Mouse (Mus musculus): ENCODE data around the gene Cnot6l. TPM values are rescaled to one million over a fixed set of nuclear protein-coding genes. Genes with fewer than 3 reads are reported as not detected.

The Cnot6l gene
- polyA plus RNA-seq, 1 experiment: 6.9 TPM

DNA sequence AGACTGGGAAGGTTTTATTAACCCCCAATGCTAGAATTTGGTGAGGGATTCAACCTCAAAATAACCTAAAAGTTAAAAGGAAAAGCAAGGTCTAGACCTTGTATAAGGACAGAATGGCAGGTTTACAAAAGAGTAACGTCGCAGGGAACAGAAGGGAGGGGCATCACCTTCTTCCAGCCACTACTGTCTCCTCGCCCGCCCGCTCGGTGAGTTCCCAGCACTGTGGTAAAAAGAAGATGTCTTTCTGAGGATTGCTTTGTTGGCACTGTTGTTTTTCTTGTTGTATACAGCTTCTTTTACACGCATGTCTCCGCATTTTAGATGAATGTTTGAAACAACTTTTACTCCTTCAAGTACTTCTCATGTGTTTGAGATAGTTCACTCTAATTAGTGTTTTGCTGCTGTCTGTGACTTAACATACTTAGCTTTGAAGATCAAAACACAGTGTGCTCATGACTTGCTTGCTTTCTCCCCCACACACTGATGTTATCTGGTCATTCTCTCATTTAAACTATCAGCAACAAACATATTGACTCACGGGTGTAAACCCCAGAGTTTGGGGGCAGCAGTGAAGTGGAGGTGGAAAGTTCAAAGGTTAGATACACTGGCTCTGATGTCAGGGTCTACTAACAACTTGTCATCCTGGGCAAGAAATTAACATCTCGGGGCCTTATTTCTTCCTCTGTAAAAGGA is 37.6 kb upstream of the Cnot6l start:
- Histone ChIP-seq H3K4me3 (ENCODE audit: insufficient read depth, poor library complexity, severe bottlenecking) (no peak overlapping the region), H3K79me3 (ENCODE audit: low read depth) (no peaks in the 10 kb centered on the region), H3K27me3 (ENCODE audit: control insufficient read depth, insufficient read depth, insufficient read length) (no peaks in the 10 kb centered on the region), H3ac (ENCODE audit: control insufficient read depth, insufficient read length, low read depth) (no peak overlapping the region), H3K36me3 (ENCODE audit: control insufficient read depth, insufficient read depth) (no peaks in the 10 kb centered on the region), H3K79me2 (ENCODE audit: control insufficient read depth, insufficient read depth) (no peaks in the 10 kb centered on the region)
- no peak for TF ChIP-seq FOSL1 (IDR thresholded peaks at IDR 0.05; ENCODE audit: insufficient read depth, low read length, poor library complexity, severe bottlenecking)

GRCm38 (mm10) chr5:96200269-96200668 is 36.3 kb upstream of the Cnot6l start:
- H3K79me2 ChIP-seq (ENCODE audit: control insufficient read depth, insufficient read depth): no peaks in the 10 kb centered on the region
- no peaks in the 10 kb centered on the region for H3K27me3 ChIP-seq (ENCODE audit: control insufficient read depth, insufficient read depth, insufficient read length)
- H3K36me3 ChIP-seq (ENCODE audit: control insufficient read depth, insufficient read depth): no peaks in the 10 kb centered on the region
- H3ac ChIP-seq (ENCODE audit: control insufficient read depth, insufficient read length, low read depth): no peak overlapping the region
- H3K79me3 ChIP-seq (ENCODE audit: low read depth): no peaks in the 10 kb centered on the region
- no peak overlapping the region for H3K4me3 ChIP-seq (ENCODE audit: insufficient read depth, poor library complexity, severe bottlenecking)
- TF ChIP-seq MYOG (IDR thresholded peaks at IDR 0.05; ENCODE audit: control insufficient read depth, extremely low read depth, insufficient read length) (no peak), USF1 (IDR thresholded peaks at IDR 0.05; ENCODE audit: low read depth) (no peak), CEBPB (IDR thresholded peaks at IDR 0.05; ENCODE audit: low read depth) (no peak), MYOD1 (IDR thresholded peaks at IDR 0.05; ENCODE audit: control insufficient read depth, insufficient read length, low read depth) (no peak), FOSL1 (IDR thresholded peaks at IDR 0.05; ENCODE audit: insufficient read depth, low read length, poor library complexity, severe bottlenecking) (no peak), MAX (IDR thresholded peaks at IDR 0.05) (no peak), CTCF (IDR thresholded peaks at IDR 0.05; ENCODE audit: control insufficient read depth, insufficient read depth, insufficient read length) (no peak)

GRCm38 (mm10) chr5:96198271-96198670 is 34.3 kb upstream of the Cnot6l start:
- no peaks in the 10 kb centered on the region for H3K27me3 ChIP-seq (ENCODE audit: control insufficient read depth, insufficient read depth, insufficient read length)
- H3K79me2 ChIP-seq (ENCODE audit: control insufficient read depth, insufficient read depth): no peaks in the 10 kb centered on the region
- TF ChIP-seq MYOG (IDR thresholded peaks at IDR 0.05; ENCODE audit: control insufficient read depth, extremely low read depth, insufficient read length) (no peak), MYOD1 (IDR thresholded peaks at IDR 0.05; ENCODE audit: control insufficient read depth, insufficient read length, low read depth) (no peak), MAX (IDR thresholded peaks at IDR 0.05) (no peak), FOSL1 (IDR thresholded peaks at IDR 0.05; ENCODE audit: insufficient read depth, low read length, poor library complexity, severe bottlenecking) (no peak), CTCF (IDR thresholded peaks at IDR 0.05; ENCODE audit: control insufficient read depth, insufficient read depth, insufficient read length) (no peak), USF1 (IDR thresholded peaks at IDR 0.05; ENCODE audit: low read depth) (no peak), CEBPB (IDR thresholded peaks at IDR 0.05; ENCODE audit: low read depth) (no peak)
- no peaks in the 10 kb centered on the region for H3K36me3 ChIP-seq (ENCODE audit: control insufficient read depth, insufficient read depth)
- no peak overlapping the region for H3ac ChIP-seq (ENCODE audit: control insufficient read depth, insufficient read length, low read depth)
- H3K79me3 ChIP-seq (ENCODE audit: low read depth): no peaks in the 10 kb centered on the region
- H3K4me3 ChIP-seq (ENCODE audit: insufficient read depth, poor library complexity, severe bottlenecking): no peak overlapping the region

DNA sequence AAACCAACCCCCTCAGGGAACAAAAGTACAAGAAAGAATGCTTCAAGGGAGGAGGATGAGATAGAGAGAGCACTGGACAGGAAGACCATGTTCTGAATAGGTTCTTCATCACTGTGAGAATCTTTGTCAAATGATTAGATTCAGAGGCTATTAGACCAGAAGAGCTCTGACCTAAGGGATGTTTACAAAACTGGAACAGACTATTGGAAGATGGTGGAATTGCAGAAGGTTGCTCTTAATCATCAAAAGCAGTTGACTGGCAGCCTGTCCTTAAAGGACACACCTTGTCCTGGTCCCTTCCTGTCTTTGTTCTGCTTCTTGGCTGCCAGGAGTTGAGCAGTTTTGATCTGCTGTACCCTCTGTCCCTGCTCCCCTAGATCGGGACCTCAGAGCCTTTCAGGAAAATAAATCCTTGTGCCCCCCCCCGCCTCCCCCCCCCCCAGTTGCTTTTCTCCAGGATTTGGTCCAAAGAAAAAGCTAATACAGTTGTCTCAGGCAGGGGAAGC is 32.6 kb upstream of the Cnot6l start:
- Histone ChIP-seq H3K79me3 (ENCODE audit: low read depth) (no peaks in the 10 kb centered on the region), H3ac (ENCODE audit: control insufficient read depth, insufficient read length, low read depth) (no peak overlapping the region), H3K4me3 (ENCODE audit: insufficient read depth, poor library complexity, severe bottlenecking) (no peak overlapping the region), H3K27me3 (ENCODE audit: control insufficient read depth, insufficient read depth, insufficient read length) (no peaks in the 10 kb centered on the region), H3K36me3 (ENCODE audit: control insufficient read depth, insufficient read depth) (no peaks in the 10 kb centered on the region), H3K79me2 (ENCODE audit: control insufficient read depth, insufficient read depth) (no peaks in the 10 kb centered on the region)
- TF ChIP-seq CEBPB (IDR thresholded peaks at IDR 0.05; ENCODE audit: low read depth): no peak
- no peak for TF ChIP-seq MYOG (IDR thresholded peaks at IDR 0.05; ENCODE audit: control insufficient read depth, extremely low read depth, insufficient read length)
- TF ChIP-seq USF1 (IDR thresholded peaks at IDR 0.05; ENCODE audit: low read depth): no peak
- no peak for TF ChIP-seq FOSL1 (IDR thresholded peaks at IDR 0.05; ENCODE audit: insufficient read depth, low read length, poor library complexity, severe bottlenecking)
- TF ChIP-seq MAX (IDR thresholded peaks at IDR 0.05): no peak

GRCm38 (mm10) chr5:96191251-96191650 is 27.3 kb upstream of the Cnot6l start:
- Histone ChIP-seq H3ac (ENCODE audit: control insufficient read depth, insufficient read length, low read depth) (no peak overlapping the region), H3K79me2 (ENCODE audit: control insufficient read depth, insufficient read depth) (no peaks in the 10 kb centered on the region), H3K27me3 (ENCODE audit: control insufficient read depth, insufficient read depth, insufficient read length) (no peaks in the 10 kb centered on the region), H3K4me3 (ENCODE audit: insufficient read depth, poor library complexity, severe bottlenecking) (no peak overlapping the region), H3K36me3 (ENCODE audit: control insufficient read depth, insufficient read depth) (no peaks in the 10 kb centered on the region), H3K79me3 (ENCODE audit: low read depth) (no peaks in the 10 kb centered on the region)
- no peak for TF ChIP-seq CTCF (IDR thresholded peaks at IDR 0.05; ENCODE audit: control insufficient read depth, insufficient read depth, insufficient read length)

DNA sequence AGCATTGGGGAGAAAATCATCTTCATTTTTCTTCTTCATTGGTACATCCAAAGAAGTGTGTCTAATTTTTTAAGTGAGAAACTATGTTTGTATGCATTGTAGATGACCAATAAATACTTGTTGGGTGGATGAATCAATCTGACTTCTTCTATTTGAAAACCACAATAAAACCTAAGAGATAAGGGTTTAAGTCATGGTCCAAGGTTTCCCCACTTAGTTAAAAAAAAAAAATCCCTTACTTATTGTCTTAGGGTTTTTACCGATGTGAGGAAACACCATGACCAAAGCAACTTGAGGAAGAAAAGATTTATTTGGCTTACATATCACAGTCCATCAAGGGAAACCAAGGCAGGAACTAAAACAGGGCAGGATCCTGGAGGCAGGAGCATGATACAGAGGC is 25.8 kb upstream of the Cnot6l start:
- Histone ChIP-seq H3K4me3 (ENCODE audit: insufficient read depth, poor library complexity, severe bottlenecking) (no peak overlapping the region), H3ac (ENCODE audit: control insufficient read depth, insufficient read length, low read depth) (no peak overlapping the region), H3K36me3 (ENCODE audit: control insufficient read depth, insufficient read depth) (no peaks in the 10 kb centered on the region), H3K79me2 (ENCODE audit: control insufficient read depth, insufficient read depth) (no peaks in the 10 kb centered on the region), H3K27me3 (ENCODE audit: control insufficient read depth, insufficient read depth, insufficient read length) (no peaks in the 10 kb centered on the region), H3K79me3 (ENCODE audit: low read depth) (no peaks in the 10 kb centered on the region)
- TF ChIP-seq MYOD1 (IDR thresholded peaks at IDR 0.05; ENCODE audit: control insufficient read depth, insufficient read length, low read depth) (no peak), USF1 (IDR thresholded peaks at IDR 0.05; ENCODE audit: low read depth) (no peak), FOSL1 (IDR thresholded peaks at IDR 0.05; ENCODE audit: insufficient read depth, low read length, poor library complexity, severe bottlenecking) (no peak), CTCF (IDR thresholded peaks at IDR 0.05; ENCODE audit: control insufficient read depth, insufficient read depth, insufficient read length) (no peak), CEBPB (IDR thresholded peaks at IDR 0.05; ENCODE audit: low read depth) (no peak)

All from C2C12 (cell line).